Mouse (Mus musculus) stomach, postnatal 0 days (tissue): ENCODE data around the gene Ogg1.

ENCODE experiments used
- CTCF ChIP-seq: IDR thresholded peaks from 2 replicates; pipeline ENCODE4 v1.5.1; 2016; ENCODE audit warnings: antibody characterized with exemption, low read depth, mild to moderate bottlenecking, moderate library complexity
- EP300 ChIP-seq: optimal IDR thresholded peaks from 2 replicates; pipeline ENCODE3; 2016; ENCODE audit warnings: antibody characterized with exemption

DNA sequence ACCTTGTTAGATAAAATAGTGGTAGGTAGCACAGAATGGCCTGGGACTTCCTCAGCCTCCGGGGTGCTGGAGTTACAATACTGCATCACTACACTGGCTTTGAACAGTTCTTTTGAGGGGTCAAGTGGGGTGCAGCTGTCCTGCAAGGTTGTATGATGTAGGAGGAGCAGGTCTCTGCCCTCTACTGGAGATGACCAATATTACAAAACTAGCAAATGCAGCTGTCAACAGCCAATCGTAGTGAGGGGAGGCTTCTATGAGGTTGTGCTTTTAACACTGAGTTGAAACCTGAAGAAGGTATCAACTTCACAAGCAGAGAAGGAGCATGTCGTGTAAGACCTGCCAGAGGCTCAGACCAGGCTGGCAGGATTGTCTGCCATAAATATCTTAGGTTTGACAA is 24.5 kb upstream of the Ogg1 start:
- TF ChIP-seq CTCF (peak; percentile 72), EP300 (no peak)
